Mouse (Mus musculus) bone marrow, adult 2 months (tissue): ENCODE data around the gene Mdfi.

ENCODE experiments used
- CTCF ChIP-seq: fragments of 200-500 bp; IDR thresholded peaks from 2 replicates; pipeline ENCODE4 v1.5.1; 2011; ENCODE audit warnings: low read length, control low read depth; ENCODE audit not compliant: control insufficient read depth, insufficient read depth
- POLR2A ChIP-seq: fragments of 200-500 bp; IDR thresholded peaks from 2 replicates; pipeline ENCODE4 v1.6.1; 2011; ENCODE audit warnings: low read depth, mild to moderate bottlenecking, control low read depth, low read length, borderline replicate concordance; ENCODE audit not compliant: control insufficient read depth

- TF ChIP-seq CTCF (no peak), POLR2A (no peak)
Measured at GRCm38 (mm10) chr17:47797383-47797782, 37.1 kb downstream of the Mdfi start.
